Mouse (Mus musculus) heart, embryonic 10.5 days (tissue): ENCODE results near the gene Renbp. TPM values are rescaled to one million over a fixed set of nuclear protein-coding genes. Genes with fewer than 3 reads are reported as not detected.

Source experiments
- DNase-seq: peaks from one replicate; pipeline ENCODE4 v3.0.0-alpha.2; 2017; ENCODE audit warnings: low spot score
- H3K27ac ChIP-seq: fragments of 300-500 bp; sonication (generic); 2 replicates; pipeline ENCODE4 v1.5.1; 2016; ENCODE audit warnings: mild to moderate bottlenecking
- H3K27me3 ChIP-seq: fragments of 300-500 bp; sonication (generic); 2 replicates; pipeline ENCODE4 v1.6.1; 2016; ENCODE audit warnings: mild to moderate bottlenecking; ENCODE audit not compliant: poor library complexity, insufficient read depth, severe bottlenecking
- H3K36me3 ChIP-seq: fragments of 300-500 bp; sonication (generic); 2 replicates; pipeline ENCODE4 v1.6.1; 2016; ENCODE audit warnings: mild to moderate bottlenecking, moderate library complexity
- H3K4me1 ChIP-seq: fragments of 300-500 bp; sonication (generic); 2 replicates; pipeline ENCODE4 v1.6.1; 2016; ENCODE audit warnings: mild to moderate bottlenecking
- H3K4me3 ChIP-seq: fragments of 300-500 bp; sonication (generic); 2 replicates; pipeline ENCODE4 v1.5.1; 2016; ENCODE audit warnings: mild to moderate bottlenecking, moderate library complexity
- H3K9me3 ChIP-seq: fragments of 300-500 bp; sonication (generic); 2 replicates; pipeline ENCODE4 v1.6.1; 2016; ENCODE audit warnings: mild to moderate bottlenecking, moderate library complexity
- WGBS: fragments of 180-500 bp; shearing (Covaris S2); methylation state at CpG from one replicate; pipeline ENCODE4 v1.1.7; 2016; 5-methylcytosine and 5-hydroxymethylcytosine counted together
- polyA plus RNA-seq: library from polyadenylated mRNA; unstranded; fragments of >200 nt; fragmentation: Nextera tagmentation; extraction: Ambion mirVana; gene quantifications from 2 replicates; pipeline ENCODE4 v1.2.1, GENCODE M21; 2016

The Renbp gene
- polyA plus RNA-seq, 1 experiment from 2014 or later, result 43.1 TPM

- 76% methylated on average over 2 of the region's 2 CpGs for WGBS
- H3K9me3 ChIP-seq, result no peaks in the 10 kb centered on the region
- peaks cover 5% of the 10 kb centered on the region; the same call in 1 of the 2 replicates for H3K27me3 ChIP-seq
- no peak overlapping the region for H3K4me3 ChIP-seq
- H3K27ac ChIP-seq, result no peak overlapping the region
- 0 out of 2 replicates have a peak, but pooled peaks cover 6% of the 10 kb centered on the region for H3K4me1 ChIP-seq
- DNase-seq, result peak; percentile 53
- H3K36me3 ChIP-seq, result no peaks in the 10 kb centered on the region
These were observed 19.1 kb downstream of the Renbp start for GRCm38 (mm10) chrX:73911588-73911987.

GRCm38 (mm10) chrX:73911156-73911555 is 19.5 kb downstream of the Renbp start:
- no peak for DNase-seq
- Histone ChIP-seq H3K4me1 (0 out of 2 replicates have a peak, but pooled peaks cover 6% of the 10 kb centered on the region), H3K27ac (peak overlapping the region; percentile 12; the same call in 1 of the 2 replicates), H3K36me3 (no peaks in the 10 kb centered on the region), H3K27me3 (peaks cover 7% of the 10 kb centered on the region; the same call in 1 of the 2 replicates), H3K4me3 (peak overlapping the region; percentile 48), H3K9me3 (no peaks in the 10 kb centered on the region)
- 15% methylated on average over 26 of the region's 26 CpGs for WGBS

GRCm38 (mm10) chrX:73910451-73910850 is 20.2 kb downstream of the Renbp start:
- DNase-seq, result peak; percentile 36
- no peak overlapping the region for H3K27ac ChIP-seq
- H3K36me3 ChIP-seq, result no peaks in the 10 kb centered on the region
- no peaks in the 10 kb centered on the region for H3K9me3 ChIP-seq
- H3K4me1 ChIP-seq, result 0 out of 2 replicates have a peak, but pooled peaks cover 6% of the 10 kb centered on the region
- no peak overlapping the region; the same call in 1 of the 2 replicates for H3K4me3 ChIP-seq
- peaks cover 7% of the 10 kb centered on the region; the same call in 1 of the 2 replicates for H3K27me3 ChIP-seq

- WGBS, result 96% methylated on average over 1 of the region's 1 CpGs
- H3K27me3 ChIP-seq, result peaks cover 7% of the 10 kb centered on the region; the same call in 1 of the 2 replicates
- no peak overlapping the region for H3K4me3 ChIP-seq
- DNase-seq, result peak; percentile 13
- 0 out of 2 replicates have a peak, but pooled peaks cover 6% of the 10 kb centered on the region for H3K4me1 ChIP-seq
- no peaks in the 10 kb centered on the region for H3K36me3 ChIP-seq
- no peak overlapping the region for H3K27ac ChIP-seq
- no peaks in the 10 kb centered on the region for H3K9me3 ChIP-seq
These were observed 20.6 kb downstream of the Renbp start for GRCm38 (mm10) chrX:73910049-73910448.

- Histone ChIP-seq H3K36me3 (no peaks in the 10 kb centered on the region), H3K4me1 (no peaks in the 10 kb centered on the region), H3K9me3 (no peaks in the 10 kb centered on the region), H3K27me3 (peaks cover 28% of the 10 kb centered on the region; the same call in 1 of the 2 replicates), H3K27ac (no peak overlapping the region), H3K4me3 (no peak overlapping the region)
- 61% methylated on average over 3 of the region's 3 CpGs for WGBS
- no peak for DNase-seq
These were observed 32.7 kb downstream of the Renbp start for GRCm38 (mm10) chrX:73897959-73898358.

GRCm38 (mm10) chrX:73895719-73896118 is 34.9 kb downstream of the Renbp start, which contains the start of gene L1cam:
Gene L1cam, minus strand, starts transcription at chrX:73896105.
- no peak for DNase-seq
- 25% methylated on average over 2 of the region's 2 CpGs for WGBS

GRCm38 (mm10) chrX:73892833-73893232 is 37.8 kb downstream of the Renbp start:
- no peaks in the 10 kb centered on the region for H3K4me1 ChIP-seq
- DNase-seq, result no peak
- no peaks in the 10 kb centered on the region for H3K9me3 ChIP-seq
- 88% methylated on average over 14 of the region's 14 CpGs for WGBS
- H3K4me3 ChIP-seq, result no peak overlapping the region
- no peak overlapping the region for H3K27ac ChIP-seq
- H3K36me3 ChIP-seq, result no peaks in the 10 kb centered on the region
- H3K27me3 ChIP-seq, result peaks cover 39% of the 10 kb centered on the region; the same call in 1 of the 2 replicates

More at GRCm38 (mm10) chrX:73895719-73896118, 34.9 kb downstream of the Renbp start, which contains the start of gene L1cam:
- Histone ChIP-seq H3K36me3 (no peaks in the 10 kb centered on the region), H3K4me1 (no peaks in the 10 kb centered on the region), H3K4me3 (no peak within 1 kb of the TSS), H3K27ac (no peak within 1 kb of the TSS), H3K27me3 (peaks cover 39% of the 10 kb centered on the region; the same call in 1 of the 2 replicates), H3K9me3 (no peaks in the 10 kb centered on the region)

GRCm38 (mm10) chrX:73891551-73892152 is 39.0 kb downstream of the Renbp start, which contains the start of gene Avpr2:
Gene Avpr2, plus strand, starts transcription at chrX:73892102.
- Histone ChIP-seq H3K9me3 (no peaks in the 10 kb centered on the region), H3K4me3 (no peak within 1 kb of the TSS), H3K36me3 (no peaks in the 10 kb centered on the region), H3K27ac (no peak within 1 kb of the TSS), H3K4me1 (no peaks in the 10 kb centered on the region), H3K27me3 (peaks cover 31% of the 10 kb centered on the region; the same call in 1 of the 2 replicates)
- WGBS, result 71% methylated on average over 6 of the region's 6 CpGs
- no peak for DNase-seq

- 17% methylated on average over 6 of the region's 6 CpGs for WGBS
- Histone ChIP-seq H3K36me3 (no peaks in the 10 kb centered on the region), H3K27ac (no peak overlapping the region), H3K27me3 (peaks cover 55% of the 10 kb centered on the region), H3K4me3 (peak overlapping the region; percentile 56; the same call in 1 of the 2 replicates), H3K4me1 (0 out of 2 replicates have a peak, but pooled peaks cover 4% of the 10 kb centered on the region), H3K9me3 (no peaks in the 10 kb centered on the region)
- DNase-seq, result no peak
These were observed 49.2 kb downstream of the Renbp start for GRCm38 (mm10) chrX:73881463-73881862.

GRCm38 (mm10) chrX:73881036-73881427 is 49.6 kb downstream of the Renbp start:
- H3K4me1 ChIP-seq, result 0 out of 2 replicates have a peak, but pooled peaks cover 4% of the 10 kb centered on the region
- 19% methylated on average over 16 of the region's 16 CpGs for WGBS
- peak overlapping the region; percentile 56 for H3K4me3 ChIP-seq
- H3K36me3 ChIP-seq, result no peaks in the 10 kb centered on the region
- no peaks in the 10 kb centered on the region for H3K9me3 ChIP-seq
- DNase-seq, result no peak
- H3K27me3 ChIP-seq, result peaks cover 51% of the 10 kb centered on the region
- H3K27ac ChIP-seq, result no peak overlapping the region

- DNase-seq, result no peak
- no peaks in the 10 kb centered on the region for H3K36me3 ChIP-seq
- H3K4me3 ChIP-seq, result peak overlapping the region; percentile 56
- no peak overlapping the region for H3K27ac ChIP-seq
- H3K27me3 ChIP-seq, result peaks cover 51% of the 10 kb centered on the region
- WGBS, result 23% methylated on average over 46 of the region's 48 CpGs
- H3K9me3 ChIP-seq, result no peaks in the 10 kb centered on the region
- 0 out of 2 replicates have a peak, but pooled peaks cover 4% of the 10 kb centered on the region for H3K4me1 ChIP-seq
These were observed 50.2 kb downstream of the Renbp start for GRCm38 (mm10) chrX:73880194-73881035.

- Histone ChIP-seq H3K27ac (no peak overlapping the region), H3K4me1 (0 out of 2 replicates have a peak, but pooled peaks cover 4% of the 10 kb centered on the region), H3K36me3 (no peaks in the 10 kb centered on the region), H3K9me3 (no peaks in the 10 kb centered on the region), H3K27me3 (peaks cover 51% of the 10 kb centered on the region), H3K4me3 (no peak overlapping the region)
- 83% methylated on average over 1 of the region's 1 CpGs for WGBS
- no peak for DNase-seq
These were observed 53.6 kb downstream of the Renbp start for GRCm38 (mm10) chrX:73877014-73877413.
